Mouse (Mus musculus): ENCODE results near the gene Prkn.

Prkn gene

DNA sequence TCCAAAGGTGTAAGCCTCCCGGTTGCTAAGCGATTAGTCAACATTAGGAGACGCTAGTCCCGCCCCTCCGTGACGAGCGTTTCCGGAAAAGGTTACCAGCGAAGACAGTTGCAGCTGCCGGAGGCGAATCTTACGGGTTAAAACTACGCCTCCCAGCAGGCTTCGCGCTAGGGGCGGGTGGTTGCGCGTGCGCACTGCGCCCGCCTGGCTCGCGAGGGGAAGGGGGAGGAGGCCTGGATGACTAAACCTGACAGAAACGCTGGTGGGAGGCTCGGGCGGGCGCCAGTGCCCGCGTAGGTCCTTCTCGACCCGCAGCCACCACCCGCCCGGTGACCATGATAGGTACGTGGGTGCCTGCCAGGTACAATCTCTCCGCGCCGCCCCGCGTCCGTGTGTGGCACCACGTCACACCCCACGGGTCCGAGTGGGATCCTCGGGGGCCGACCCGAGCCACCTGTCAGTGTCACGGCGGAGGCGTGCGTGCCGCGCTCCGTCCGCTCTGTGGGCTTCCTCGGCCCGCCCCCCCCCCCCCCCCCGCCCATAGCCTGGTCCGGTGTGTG lies at the start of gene Prkn, which contains the start of gene Pacrg:
Gene Prkn (plus strand): TSS at position 237 of the 560 bp plus-strand sequence.
Gene Pacrg (minus strand): TSS at position 164 of the 560 bp plus-strand sequence.
- DNase-seq, result peak; percentile 98

DNA sequence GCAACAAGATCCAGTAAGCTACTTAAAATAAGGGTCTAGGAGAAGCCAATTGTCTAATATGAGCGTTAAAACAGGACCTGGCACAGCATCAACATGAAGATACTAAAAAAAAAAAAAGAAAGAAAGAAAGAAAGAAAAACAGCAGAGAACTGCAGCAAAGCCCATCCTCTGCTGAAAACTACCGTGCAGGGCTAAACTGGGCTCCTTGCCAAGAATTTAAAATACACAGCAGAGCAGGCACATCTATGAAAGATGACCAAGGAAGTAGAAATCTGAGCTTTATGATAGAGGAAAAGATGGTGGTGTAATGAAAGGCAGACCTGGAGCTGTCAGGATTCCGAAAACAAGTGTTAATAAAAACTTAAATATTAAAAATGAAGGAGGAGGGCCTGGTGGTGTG lies 48.5 kb upstream of the Prkn start:
- no peak for DNase-seq

GRCm38 (mm10) chr17:10806692-10807091 lies 33.5 kb upstream of the Prkn start:
- no peak for DNase-seq

DNA sequence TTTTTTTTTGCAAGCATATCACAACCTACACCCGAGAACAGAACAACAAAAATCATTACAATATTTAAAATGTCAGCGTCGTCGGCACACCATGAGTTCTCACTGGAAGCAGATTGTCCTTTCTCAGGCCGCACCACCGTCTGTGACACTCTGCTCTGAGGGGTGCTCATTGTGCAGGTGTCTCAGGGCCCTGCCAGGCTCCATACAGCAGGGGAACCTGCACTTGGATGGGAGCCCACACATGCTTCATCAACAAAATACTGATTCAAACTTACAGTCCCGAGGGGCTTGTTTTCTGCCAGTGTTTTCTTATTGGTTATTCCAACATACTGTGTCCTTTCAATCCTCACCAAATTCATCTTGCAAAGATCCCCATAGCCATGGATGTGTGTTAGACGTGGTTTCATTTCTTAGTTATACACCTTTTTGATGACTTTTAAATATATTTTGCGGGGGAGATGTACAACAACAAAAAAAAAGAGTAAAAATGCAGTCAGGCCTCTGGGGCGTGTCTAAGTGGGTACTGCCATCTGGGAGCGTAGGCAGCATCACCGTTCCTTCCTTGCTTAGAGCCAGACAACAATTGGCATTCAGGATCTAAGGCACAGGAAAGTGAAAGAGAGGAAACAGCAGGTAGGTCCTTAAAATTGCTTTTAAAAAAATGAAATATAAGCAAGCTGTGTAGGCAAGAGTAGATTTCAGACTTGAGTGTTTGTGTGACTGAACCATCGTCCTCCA lies 32.8 kb upstream of the Prkn start:
- DNase-seq, result peak; percentile 40

DNA sequence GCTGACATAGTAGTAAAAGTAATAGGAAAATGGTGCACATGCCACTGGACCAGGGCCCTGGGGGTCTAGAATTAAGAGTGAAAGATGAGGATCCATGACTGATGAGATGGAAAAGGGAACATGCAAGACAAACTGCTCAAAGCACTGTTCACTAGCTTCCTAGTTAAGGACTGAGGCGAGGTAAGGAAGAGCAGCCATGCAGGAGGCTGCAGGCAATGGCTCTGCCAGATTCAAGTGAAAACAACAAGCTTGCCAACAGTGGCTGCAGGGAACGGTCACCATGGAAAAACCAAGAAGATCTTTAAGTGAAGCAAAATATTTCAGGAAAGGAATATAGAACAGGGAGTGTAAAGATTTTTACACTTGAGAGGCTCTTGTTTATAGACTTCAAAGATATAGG lies 31.6 kb upstream of the Prkn start:
- no peak for DNase-seq

DNA sequence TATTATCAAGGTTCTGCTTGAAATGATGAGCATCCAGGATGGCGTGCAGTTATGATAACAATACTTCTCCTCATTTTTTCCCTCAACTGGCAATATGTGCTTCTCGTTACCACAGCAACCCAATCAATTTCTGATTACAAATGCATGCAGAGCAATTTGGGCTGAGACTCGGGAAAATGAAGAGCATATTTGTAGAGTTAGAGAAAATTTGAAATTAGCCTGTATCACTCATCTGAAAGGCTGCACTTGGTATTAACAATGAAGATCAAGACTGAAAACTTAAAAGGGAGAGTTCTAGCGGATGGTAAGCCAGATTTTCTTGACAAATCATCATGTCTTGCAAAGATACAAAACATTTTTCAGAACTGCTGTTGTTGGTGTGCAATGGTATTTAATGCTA lies 21.2 kb upstream of the Prkn start:
- DNase-seq, result no peak

- no peak for DNase-seq
Observed at GRCm38 (mm10) chr17:10840731-10841201, 582 bp downstream of the Prkn start.

DNA sequence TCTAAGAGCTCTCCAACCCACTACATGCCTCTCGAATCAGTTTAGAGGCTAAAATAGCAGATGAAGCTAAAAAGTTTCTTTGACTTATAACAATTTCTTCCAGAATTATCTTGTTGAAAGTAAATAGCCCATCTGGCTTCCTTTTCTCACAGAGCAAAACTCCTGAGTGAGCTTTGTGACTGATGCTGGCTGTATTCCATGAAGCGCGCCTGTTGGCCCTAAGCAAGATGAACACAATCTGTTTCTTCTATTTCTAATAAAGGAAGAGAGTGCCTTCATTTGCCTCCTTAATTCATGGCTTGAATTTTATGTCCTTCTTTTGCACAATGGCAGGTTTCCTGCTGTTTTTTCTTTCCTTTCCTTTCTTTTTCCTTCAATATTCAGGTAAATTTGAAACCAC lies 14.0 kb downstream of the Prkn start:
- DNase-seq, result peak; percentile 47

DNA sequence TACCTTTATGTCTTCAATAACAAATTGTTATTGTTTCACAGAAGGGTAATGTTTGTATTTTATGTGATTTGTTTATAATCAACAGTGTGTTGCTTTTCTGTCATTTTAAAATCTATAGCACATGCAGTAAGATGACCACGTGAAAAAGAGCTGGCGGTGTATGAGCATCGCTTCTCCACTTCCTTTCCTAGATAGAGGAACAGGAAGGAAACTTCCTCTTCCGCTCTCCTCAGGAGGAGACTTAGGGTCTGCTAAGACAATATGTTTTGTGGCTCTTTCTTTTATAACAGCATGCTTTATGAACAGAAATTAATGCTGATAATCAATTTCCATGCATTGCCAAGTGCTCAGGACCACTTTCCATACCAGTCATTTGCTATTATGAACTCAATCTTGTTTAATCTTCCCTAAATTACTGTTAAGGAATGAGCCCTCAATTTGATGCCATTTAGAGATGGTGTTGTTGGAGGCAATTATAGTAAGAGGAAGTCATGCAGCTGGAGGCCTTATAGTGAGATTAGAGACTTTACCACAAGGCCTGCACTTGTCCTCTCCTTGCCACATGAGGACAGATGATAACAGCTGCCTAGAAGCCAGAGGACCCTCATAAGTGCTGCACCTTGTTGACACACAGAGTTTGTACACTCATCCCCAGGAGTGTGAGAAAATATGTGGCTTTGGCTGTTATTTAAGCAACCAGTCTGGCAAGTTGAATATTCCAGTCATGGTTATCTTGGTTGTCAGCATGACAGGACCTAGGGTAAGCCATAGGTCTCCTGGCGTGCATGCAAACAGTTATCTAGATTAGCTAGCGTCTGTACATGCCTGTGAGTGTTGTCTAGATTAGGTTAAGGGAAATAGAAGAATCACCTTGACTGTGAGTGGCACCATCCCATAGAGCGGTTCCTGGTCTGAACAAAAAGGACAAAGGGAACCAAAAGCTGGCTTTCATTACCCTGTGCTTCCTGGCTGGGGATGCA lies 34.3 kb downstream of the Prkn start:
- no peak for DNase-seq

GRCm38 (mm10) chr17:10878986-10879385 lies 38.8 kb downstream of the Prkn start:
- no peak for DNase-seq

DNA sequence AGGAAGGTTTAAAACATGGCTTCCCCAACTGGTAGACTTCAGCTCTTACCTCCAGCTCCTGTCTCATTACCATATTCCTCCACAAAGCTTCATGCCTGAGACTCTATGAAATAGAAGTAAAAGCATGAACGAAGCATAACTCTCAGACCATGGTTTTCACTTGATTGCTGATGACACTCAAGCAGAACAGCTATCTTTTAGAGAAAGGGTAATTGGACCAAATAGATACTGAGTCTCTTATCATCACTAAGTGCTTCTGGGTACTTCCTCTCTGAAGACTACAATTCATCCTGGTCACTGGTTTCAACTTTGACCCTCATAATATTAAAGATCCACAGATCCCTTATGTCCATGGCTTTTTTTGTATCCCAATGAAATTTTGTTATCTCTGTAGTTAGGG lies 42.1 kb downstream of the Prkn start:
- no peak for DNase-seq

GRCm38 (mm10) chr17:10887924-10888323 lies 47.7 kb downstream of the Prkn start:
- DNase-seq, result no peak

GRCm38 (mm10) chr17:10901686-10902228 lies 61.6 kb downstream of the Prkn start:
- no peak for DNase-seq

DNA sequence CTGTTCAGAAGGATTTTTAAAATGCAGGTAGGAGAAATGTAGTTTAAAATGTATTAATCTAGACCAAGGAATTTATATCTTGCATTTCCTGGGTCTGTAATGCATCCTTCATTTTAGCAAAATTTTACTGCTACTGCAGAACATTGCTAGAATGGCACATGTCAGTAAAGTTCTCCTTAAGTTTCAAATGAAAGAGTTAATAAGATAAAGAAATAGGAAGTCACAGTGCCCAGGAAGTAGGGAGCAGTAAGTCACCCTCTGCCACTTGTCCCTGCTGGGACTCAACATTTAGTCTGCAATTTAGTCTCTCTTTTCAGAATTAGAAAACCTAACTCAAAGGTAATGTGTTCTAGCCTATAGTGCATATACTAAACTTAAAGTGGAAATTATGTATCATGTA lies 96.5 kb downstream of the Prkn start:
- DNase-seq, result no peak

GRCm38 (mm10) chr17:10937844-10938243 lies 97.7 kb downstream of the Prkn start:
- no peak for DNase-seq

- no peak for DNase-seq
Observed at GRCm38 (mm10) chr17:10938755-10939154, 98.6 kb downstream of the Prkn start.

- DNase-seq, result peak; percentile 33
Observed at GRCm38 (mm10) chr17:10946552-10946951, 106.4 kb downstream of the Prkn start.

- DNase-seq, result no peak
Observed at GRCm38 (mm10) chr17:10947614-10948013, 107.4 kb downstream of the Prkn start.

- DNase-seq, result no peak
Observed at GRCm38 (mm10) chr17:10959066-10959864, 119.1 kb downstream of the Prkn start.

DNA sequence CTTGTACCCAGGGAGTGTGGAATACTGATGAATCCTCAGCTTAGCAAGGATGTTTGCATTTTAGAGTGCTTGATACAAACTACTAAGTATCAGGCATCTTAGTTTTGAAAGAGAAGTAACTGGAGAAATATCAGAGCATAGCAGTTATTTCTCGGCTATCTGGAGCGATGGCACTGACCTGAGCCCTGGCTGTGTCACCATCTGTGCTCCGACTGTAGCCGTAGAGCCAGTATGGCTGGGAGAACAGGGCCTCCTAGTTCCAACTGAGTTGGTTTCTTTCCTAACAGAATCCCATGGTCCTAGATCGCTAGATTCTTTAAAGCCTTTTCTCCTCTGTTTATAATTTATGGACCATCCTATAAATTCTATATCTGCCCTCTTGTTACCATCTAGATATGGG lies 122.0 kb downstream of the Prkn start:
- DNase-seq, result peak; percentile 78

DNA sequence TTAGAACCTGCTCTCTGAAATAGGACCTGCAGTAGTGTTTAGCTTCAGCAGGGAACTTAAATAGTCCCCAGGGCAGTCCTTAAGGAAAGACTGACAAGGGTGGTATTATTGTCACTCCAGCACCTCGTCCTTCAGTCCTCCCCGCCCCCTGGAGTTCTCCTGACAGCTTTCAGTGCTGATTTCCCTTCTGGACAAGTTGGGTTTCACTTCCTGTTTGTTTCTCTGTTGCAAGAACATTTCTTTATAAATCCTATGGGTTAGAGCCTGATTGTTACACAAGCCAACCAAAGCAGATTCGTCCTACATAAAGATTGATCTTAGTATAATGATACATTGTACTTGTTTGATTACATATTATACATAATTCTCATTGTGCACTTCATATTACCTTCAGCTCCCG lies 142.0 kb downstream of the Prkn start:
- DNase-seq, result no peak

DNA sequence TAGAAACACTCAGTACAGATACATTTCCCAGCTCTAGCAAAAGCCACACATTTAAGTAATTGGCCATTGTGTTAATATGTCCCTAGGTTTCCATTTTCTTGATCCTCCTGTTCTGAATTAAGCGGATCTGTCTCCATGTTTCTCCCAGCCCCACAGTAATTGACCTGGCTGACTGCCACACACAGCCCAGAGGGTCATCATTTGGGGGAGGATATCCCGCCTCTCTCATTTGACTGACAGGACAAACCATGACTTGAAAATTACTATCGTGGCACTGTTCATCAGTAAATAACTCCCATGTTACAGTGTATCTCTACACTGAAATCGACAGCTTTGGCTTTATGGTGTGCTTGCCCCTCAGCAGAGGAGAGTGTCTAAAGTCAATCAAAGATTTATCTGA lies 146.9 kb downstream of the Prkn start:
- no peak for DNase-seq

Measured in cerebellum, adult 11 months (tissue).